Mouse (Mus musculus): ENCODE measurements at regions not wholly inside any gene's neighbourhood (a gene's known extent, or its start where the extent isn't known, plus 50 kb on each side); places are given as distances from the start of the nearest gene placed in this dataset.

- no peaks in the 10 kb centered on the region for H3K27me3 ChIP-seq (ENCODE audit: control insufficient read depth, insufficient read depth, low read length)
- DNase-seq (ENCODE audit: low spot score), result no peak
- no peak overlapping the region for H3K9ac ChIP-seq (ENCODE audit: low read depth, low read length, severe bottlenecking)
- ATAC-seq (ENCODE audit: low FRiP score, low read depth), result no peak
- H3K27ac ChIP-seq (replicated peaks; ENCODE audit: low read depth, low read length), result no peak overlapping the region
- no peak overlapping the region for H3K4me2 ChIP-seq (replicated peaks; ENCODE audit: low read depth, low read length, severe bottlenecking)
- H3K4me1 ChIP-seq (ENCODE audit: control insufficient read depth, insufficient read depth, low read length), result no peaks in the 10 kb centered on the region
- no peaks in the 10 kb centered on the region for H3K9me3 ChIP-seq (ENCODE audit: control insufficient read depth, low read length)
- H3K4me3 ChIP-seq (replicated peaks; ENCODE audit: low read length), result no peak overlapping the region
- no peaks in the 10 kb centered on the region for H3K36me3 ChIP-seq (ENCODE audit: control insufficient read depth, insufficient read depth, low read length)
- TF ChIP-seq POLR2A (IDR thresholded peaks at IDR 0.05; ENCODE audit: borderline replicate concordance, extremely low read depth, insufficient read depth, insufficient read length), result no peak
- 82% methylated on average over 10 of the region's 10 CpGs for WGBS
Measured at GRCm38 (mm10) chr9:61664000-61664622, 250.2 kb downstream of the Rplp1 start.

- Histone ChIP-seq H3K36me3 (ENCODE audit: control insufficient read depth, insufficient read depth, low read length) (no peaks in the 10 kb centered on the region), H3K4me2 (replicated peaks; ENCODE audit: low read depth, low read length, severe bottlenecking) (no peak overlapping the region), H3K4me1 (ENCODE audit: control insufficient read depth, insufficient read depth, low read length) (no peaks in the 10 kb centered on the region), H3K9ac (ENCODE audit: low read depth, low read length, severe bottlenecking) (no peak overlapping the region), H3K4me3 (replicated peaks; ENCODE audit: low read length) (no peak overlapping the region), H3K9me3 (ENCODE audit: control insufficient read depth, low read length) (no peaks in the 10 kb centered on the region), H3K27ac (replicated peaks; ENCODE audit: low read depth, low read length) (no peak overlapping the region), H3K27me3 (ENCODE audit: control insufficient read depth, insufficient read depth, low read length) (no peaks in the 10 kb centered on the region)
- DNase-seq (ENCODE audit: low spot score) (no peak), ATAC-seq (ENCODE audit: low FRiP score, low read depth) (no peak)
- TF ChIP-seq POLR2A (IDR thresholded peaks at IDR 0.05; ENCODE audit: borderline replicate concordance, extremely low read depth, insufficient read depth, insufficient read length), result no peak
- 64% methylated on average over 12 of the region's 12 CpGs for whole genome bisulfite sequencing
Measured at GRCm38 (mm10) chr9:61662055-61663028, 252.0 kb downstream of the Rplp1 start.

- Histone ChIP-seq H3K27me3 (ENCODE audit: control insufficient read depth, insufficient read depth, low read length) (no peaks in the 10 kb centered on the region), H3K4me1 (ENCODE audit: control insufficient read depth, insufficient read depth, low read length) (peaks cover 8% of the 10 kb centered on the region), H3K4me2 (replicated peaks; ENCODE audit: low read depth, low read length, severe bottlenecking) (no peak overlapping the region), H3K9me3 (ENCODE audit: control insufficient read depth, low read length) (no peaks in the 10 kb centered on the region), H3K27ac (replicated peaks; ENCODE audit: low read depth, low read length) (no peak overlapping the region), H3K9ac (ENCODE audit: low read depth, low read length, severe bottlenecking) (no peak overlapping the region), H3K36me3 (ENCODE audit: control insufficient read depth, insufficient read depth, low read length) (no peaks in the 10 kb centered on the region), H3K4me3 (replicated peaks; ENCODE audit: low read length) (no peak overlapping the region)
- WGBS, result 82% methylated on average over 3 of the region's 3 CpGs
- DNase-seq (ENCODE audit: low spot score) (no peak), ATAC-seq (ENCODE audit: low FRiP score, low read depth) (no peak)
- no peak for TF ChIP-seq POLR2A (IDR thresholded peaks at IDR 0.05; ENCODE audit: borderline replicate concordance, extremely low read depth, insufficient read depth, insufficient read length)
Measured at GRCm38 (mm10) chr9:61660191-61660590, 254.2 kb downstream of the Rplp1 start.

- ATAC-seq (ENCODE audit: low FRiP score, low read depth) (no peak), DNase-seq (ENCODE audit: low spot score) (no peak)
- Histone ChIP-seq H3K9ac (ENCODE audit: low read depth, low read length, severe bottlenecking) (no peak overlapping the region), H3K27me3 (ENCODE audit: control insufficient read depth, insufficient read depth, low read length) (no peaks in the 10 kb centered on the region), H3K27ac (replicated peaks; ENCODE audit: low read depth, low read length) (no peak overlapping the region), H3K4me2 (replicated peaks; ENCODE audit: low read depth, low read length, severe bottlenecking) (no peak overlapping the region), H3K4me3 (replicated peaks; ENCODE audit: low read length) (no peak overlapping the region), H3K9me3 (ENCODE audit: control insufficient read depth, low read length) (no peaks in the 10 kb centered on the region), H3K36me3 (ENCODE audit: control insufficient read depth, insufficient read depth, low read length) (no peaks in the 10 kb centered on the region), H3K4me1 (ENCODE audit: control insufficient read depth, insufficient read depth, low read length) (peaks cover 16% of the 10 kb centered on the region)
- 79% methylated on average over 8 of the region's 8 CpGs for WGBS
- no peak for TF ChIP-seq POLR2A (IDR thresholded peaks at IDR 0.05; ENCODE audit: borderline replicate concordance, extremely low read depth, insufficient read depth, insufficient read length)
Measured at GRCm38 (mm10) chr9:61657996-61658395, 256.3 kb downstream of the Rplp1 start.

- H3K4me3 ChIP-seq (replicated peaks; ENCODE audit: low read length), result no peak overlapping the region
- no peak for TF ChIP-seq POLR2A (IDR thresholded peaks at IDR 0.05; ENCODE audit: borderline replicate concordance, extremely low read depth, insufficient read depth, insufficient read length)
- 55% methylated on average over 9 of the region's 9 CpGs for WGBS
- H3K27me3 ChIP-seq (ENCODE audit: control insufficient read depth, insufficient read depth, low read length), result no peaks in the 10 kb centered on the region
- peaks cover 16% of the 10 kb centered on the region for H3K4me1 ChIP-seq (ENCODE audit: control insufficient read depth, insufficient read depth, low read length)
- H3K27ac ChIP-seq (replicated peaks; ENCODE audit: low read depth, low read length), result no peak overlapping the region
- DNase-seq (ENCODE audit: low spot score), result peak; percentile 53
- peak; percentile 75 for ATAC-seq (ENCODE audit: low FRiP score, low read depth)
- H3K4me2 ChIP-seq (replicated peaks; ENCODE audit: low read depth, low read length, severe bottlenecking), result no peak overlapping the region
- H3K9ac ChIP-seq (ENCODE audit: low read depth, low read length, severe bottlenecking), result no peak overlapping the region
- no peaks in the 10 kb centered on the region for H3K36me3 ChIP-seq (ENCODE audit: control insufficient read depth, insufficient read depth, low read length)
- H3K9me3 ChIP-seq (ENCODE audit: control insufficient read depth, low read length), result no peaks in the 10 kb centered on the region
Measured at GRCm38 (mm10) chr9:61655433-61655981, 258.8 kb downstream of the Rplp1 start.

Measured in limb, embryonic 14.5 days (tissue).